Mouse (Mus musculus): ENCODE results near the gene Clta.

Clta gene

GRCm38 (mm10) chr4:44074422-44074821 lies 70.2 kb downstream of the Clta start:
- DNase-seq, result no peak

GRCm38 (mm10) chr4:44078358-44078933 lies 74.2 kb downstream of the Clta start:
- DNase-seq, result no peak

All from cerebellum, postnatal 36 days (tissue).